Mouse (Mus musculus): ENCODE measurements around the gene Klc3. TPM values are rescaled to one million over a fixed set of nuclear protein-coding genes. Genes with fewer than 3 reads are reported as not detected.

Klc3 gene
- polyA plus RNA-seq, 1 experiment from 2014 or later = 3.6 TPM

- Histone ChIP-seq H3K27ac (no peak overlapping the region), H3K27me3 (ENCODE audit: poor library complexity, severe bottlenecking) (peaks cover 81% of the 10 kb centered on the region), H3K4me3 (no peak overlapping the region), H3K4me1 (peaks cover 28% of the 10 kb centered on the region), H3K36me3 (replicated peaks) (peaks cover 2% of the 10 kb centered on the region), H3K9me3 (peaks cover 9% of the 10 kb centered on the region)
- 84% methylated on average over 4 of the region's 4 CpGs for WGBS
- no peak for DNase-seq (ENCODE audit: extremely low spot score, low spot score)
These were observed 3.0 kb downstream of the Klc3 start for GRCm38 (mm10) chr7:19400946-19401345.

GRCm38 (mm10) chr7:19399496-19400280, 4.2 kb downstream of the Klc3 start:
- Histone ChIP-seq H3K4me3 (peak overlapping the region; percentile 51), H3K9me3 (peaks cover 9% of the 10 kb centered on the region), H3K4me1 (peaks cover 24% of the 10 kb centered on the region), H3K27me3 (ENCODE audit: poor library complexity, severe bottlenecking) (peaks cover 69% of the 10 kb centered on the region), H3K36me3 (replicated peaks) (peaks cover 15% of the 10 kb centered on the region), H3K27ac (peak overlapping the region; percentile 49; the same call in 1 of the 2 replicates)
- DNase-seq (ENCODE audit: extremely low spot score, low spot score) = peak; percentile 42
- WGBS = 1% methylated on average over 27 of the region's 27 CpGs

GRCm38 (mm10) chr7:19394484-19394883, 9.4 kb downstream of the Klc3 start:
- Histone ChIP-seq H3K36me3 (replicated peaks) (peaks cover 67% of the 10 kb centered on the region), H3K27me3 (ENCODE audit: poor library complexity, severe bottlenecking) (peaks cover 17% of the 10 kb centered on the region), H3K27ac (no peak overlapping the region), H3K9me3 (no peaks in the 10 kb centered on the region; the same call in 1 of the 2 replicates), H3K4me3 (0 out of 2 replicates have a peak overlapping the region, but pooled peaks have one; percentile 3), H3K4me1 (peaks cover 6% of the 10 kb centered on the region)
- no peak for DNase-seq (ENCODE audit: extremely low spot score, low spot score)
- 93% methylated on average over 8 of the region's 8 CpGs for WGBS

- WGBS = 82% methylated on average over 10 of the region's 10 CpGs
- Histone ChIP-seq H3K4me1 (peaks cover 9% of the 10 kb centered on the region), H3K27me3 (ENCODE audit: poor library complexity, severe bottlenecking) (no peaks in the 10 kb centered on the region), H3K4me3 (no peak overlapping the region), H3K36me3 (replicated peaks) (peaks cover 100% of the 10 kb centered on the region), H3K9me3 (no peaks in the 10 kb centered on the region), H3K27ac (peak overlapping the region; percentile 56; the same call in 1 of the 2 replicates)
- DNase-seq (ENCODE audit: extremely low spot score, low spot score) = no peak
These were observed 15.0 kb downstream of the Klc3 start for GRCm38 (mm10) chr7:19388699-19389413.

GRCm38 (mm10) chr7:19383708-19384107, 20.2 kb downstream of the Klc3 start:
- peaks cover 24% of the 10 kb centered on the region for H3K4me1 ChIP-seq
- 85% methylated on average over 9 of the region's 9 CpGs for WGBS
- no peak overlapping the region for H3K27ac ChIP-seq
- peaks cover 51% of the 10 kb centered on the region for H3K36me3 ChIP-seq (replicated peaks)
- no peak for DNase-seq (ENCODE audit: extremely low spot score, low spot score)
- no peaks in the 10 kb centered on the region for H3K9me3 ChIP-seq
- no peaks in the 10 kb centered on the region for H3K27me3 ChIP-seq (ENCODE audit: poor library complexity, severe bottlenecking)
- H3K4me3 ChIP-seq = peak overlapping the region; percentile 91; the same call in 1 of the 2 replicates

GRCm38 (mm10) chr7:19382166-19382541, 21.8 kb downstream of the Klc3 start:
- Histone ChIP-seq H3K9me3 (no peaks in the 10 kb centered on the region), H3K36me3 (replicated peaks) (peaks cover 49% of the 10 kb centered on the region), H3K4me3 (peak overlapping the region; percentile 91), H3K27ac (peak overlapping the region; percentile 85), H3K27me3 (ENCODE audit: poor library complexity, severe bottlenecking) (no peaks in the 10 kb centered on the region), H3K4me1 (peaks cover 18% of the 10 kb centered on the region)
- under 1% methylated on average over 37 of the region's 37 CpGs for WGBS
- no peak for DNase-seq (ENCODE audit: extremely low spot score, low spot score)

- peaks cover 43% of the 10 kb centered on the region for H3K36me3 ChIP-seq (replicated peaks)
- WGBS = 7% methylated on average over 48 of the region's 48 CpGs
- H3K4me1 ChIP-seq = peaks cover 18% of the 10 kb centered on the region
- DNase-seq (ENCODE audit: extremely low spot score, low spot score) = peak; percentile 100
- peak within 1 kb of the TSS; percentile 85 for H3K27ac ChIP-seq
- no peaks in the 10 kb centered on the region for H3K9me3 ChIP-seq
- peak within 1 kb of the TSS; percentile 91 for H3K4me3 ChIP-seq
- H3K27me3 ChIP-seq (ENCODE audit: poor library complexity, severe bottlenecking) = no peaks in the 10 kb centered on the region
These were observed 22.3 kb downstream of the Klc3 start, which contains the start of gene Ercc2 for GRCm38 (mm10) chr7:19381377-19382165. Gene Ercc2 (plus strand): TSS chr7:19382010.

- peaks cover 9% of the 10 kb centered on the region for H3K4me1 ChIP-seq
- WGBS = 80% methylated on average over 8 of the region's 8 CpGs
- H3K27ac ChIP-seq = no peak overlapping the region
- no peaks in the 10 kb centered on the region for H3K9me3 ChIP-seq
- no peak overlapping the region for H3K4me3 ChIP-seq
- no peaks in the 10 kb centered on the region for H3K27me3 ChIP-seq (ENCODE audit: poor library complexity, severe bottlenecking)
- DNase-seq (ENCODE audit: extremely low spot score, low spot score) = no peak
- H3K36me3 ChIP-seq (replicated peaks) = peaks cover 40% of the 10 kb centered on the region
These were observed 25.9 kb downstream of the Klc3 start for GRCm38 (mm10) chr7:19378049-19378448.

GRCm38 (mm10) chr7:19376019-19376418, 27.9 kb downstream of the Klc3 start:
- 83% methylated on average over 4 of the region's 4 CpGs for WGBS
- H3K36me3 ChIP-seq (replicated peaks) = peaks cover 49% of the 10 kb centered on the region
- no peak overlapping the region for H3K4me3 ChIP-seq
- 0 out of 2 replicates have a peak, but pooled peaks cover under 1% of the 10 kb centered on the region for H3K27me3 ChIP-seq (ENCODE audit: poor library complexity, severe bottlenecking)
- H3K4me1 ChIP-seq = no peaks in the 10 kb centered on the region
- no peak overlapping the region for H3K27ac ChIP-seq
- no peak for DNase-seq (ENCODE audit: extremely low spot score, low spot score)
- no peaks in the 10 kb centered on the region for H3K9me3 ChIP-seq

GRCm38 (mm10) chr7:19375368-19375767, 28.5 kb downstream of the Klc3 start:
- 81% methylated on average over 18 of the region's 18 CpGs for WGBS
- DNase-seq (ENCODE audit: extremely low spot score, low spot score) = no peak
- H3K27ac ChIP-seq = no peak overlapping the region
- H3K36me3 ChIP-seq (replicated peaks) = peaks cover 55% of the 10 kb centered on the region
- H3K4me3 ChIP-seq = no peak overlapping the region
- no peaks in the 10 kb centered on the region for H3K9me3 ChIP-seq
- peaks cover 7% of the 10 kb centered on the region for H3K27me3 ChIP-seq (ENCODE audit: poor library complexity, severe bottlenecking)
- peaks cover 1% of the 10 kb centered on the region; the same call in 1 of the 2 replicates for H3K4me1 ChIP-seq

GRCm38 (mm10) chr7:19373367-19373766, 30.5 kb downstream of the Klc3 start:
- peaks cover 13% of the 10 kb centered on the region for H3K4me1 ChIP-seq
- WGBS = 91% methylated on average over 2 of the region's 2 CpGs
- H3K27me3 ChIP-seq (ENCODE audit: poor library complexity, severe bottlenecking) = peaks cover 27% of the 10 kb centered on the region
- peaks cover 54% of the 10 kb centered on the region for H3K36me3 ChIP-seq (replicated peaks)
- no peak overlapping the region for H3K4me3 ChIP-seq
- no peak for DNase-seq (ENCODE audit: extremely low spot score, low spot score)
- no peaks in the 10 kb centered on the region for H3K9me3 ChIP-seq
- H3K27ac ChIP-seq = no peak overlapping the region

GRCm38 (mm10) chr7:19369823-19370425, 34.0 kb downstream of the Klc3 start:
- peaks cover 26% of the 10 kb centered on the region for H3K36me3 ChIP-seq (replicated peaks)
- H3K4me1 ChIP-seq = peaks cover 15% of the 10 kb centered on the region
- 12% methylated on average over 46 of the region's 46 CpGs for WGBS
- DNase-seq (ENCODE audit: extremely low spot score, low spot score) = peak; percentile 66
- H3K27ac ChIP-seq = peak overlapping the region; percentile 74
- peak overlapping the region; percentile 51 for H3K4me3 ChIP-seq
- H3K9me3 ChIP-seq = no peaks in the 10 kb centered on the region
- peaks cover 36% of the 10 kb centered on the region for H3K27me3 ChIP-seq (ENCODE audit: poor library complexity, severe bottlenecking)

All from forebrain, embryonic 10.5 days (tissue).